Comparison of ENCODE assay signal across 9 mouse cellular contexts in genomic region chr7:62382391-62382790, GRCm38 (mm10). TPM values are rescaled to one million over a fixed set of nuclear protein-coding genes. Genes with fewer than 3 reads are reported as not detected.
DNase-seq lines count a peak whose midpoint lies in the region; ATAC-seq and TF ChIP-seq lines count a peak whose summit lies in the region.
"Had no signal": no experiment of that assay in that cellular context is flagged by ENCODE, and none has a peak within 500 bp of the region (broad histone marks: within the 10 kb centered on the region; RNA-seq: fewer than 3 reads in every experiment).

No protein-coding gene starts in this region.

- no peaks in the 10 kb centered on the region for H3K27me3 ChIP-seq in intestine, postnatal 0 days (replicated peaks; ENCODE audit: control insufficient read depth, insufficient read depth, low read length)
- H3K27me3 ChIP-seq: embryonic facial prominence, embryonic 12.5 days had no signal

- no peak for ATAC-seq in intestine, postnatal 0 days

- no peak overlapping the region for H3K27ac ChIP-seq in intestine, postnatal 0 days (ENCODE audit: low read depth, low read length)
- H3K27ac ChIP-seq: embryonic facial prominence, embryonic 12.5 days had no signal

- H3K9me3 ChIP-seq in intestine, postnatal 0 days (ENCODE audit: control insufficient read depth), result no peaks in the 10 kb centered on the region

- peak; percentile 27 for DNase-seq in kidney, adult 18-20 months
- no peak for DNase-seq in kidney, adult 11 months
- peak; percentile 77 for DNase-seq in NIH3T3 (ENCODE audit: low read depth)
- peak; percentile 76 for DNase-seq in embryo, embryonic 10 days (ENCODE audit: low spot score)
- peak; percentile 31 for DNase-seq in lung, postnatal 36 days
- peak; percentile 6 for DNase-seq in testis, postnatal 14 days (ENCODE audit: low spot score)
- DNase-seq in thymus, postnatal 0 days (ENCODE audit: low spot score), result no peak

- H3K4me2 ChIP-seq in intestine, postnatal 0 days (replicated peaks; ENCODE audit: low read depth), result no peak overlapping the region
- H3K4me2 ChIP-seq: embryonic facial prominence, embryonic 12.5 days had no signal

- peak; percentile 73 for TF ChIP-seq CTCF in intestine, postnatal 0 days (IDR thresholded peaks at IDR 0.05; ENCODE audit: low read depth)

- WGBS in intestine, postnatal 0 days, result 10% methylated on average over 2 of the region's 2 CpGs

- no peaks in the 10 kb centered on the region for H3K4me1 ChIP-seq in intestine, postnatal 0 days (replicated peaks; ENCODE audit: control insufficient read depth, insufficient read depth, low read length)
- H3K4me1 ChIP-seq: embryonic facial prominence, embryonic 12.5 days had no signal

- H3K4me3 ChIP-seq in intestine, postnatal 0 days (ENCODE audit: low read depth, low read length), result no peak overlapping the region
- H3K4me3 ChIP-seq: embryonic facial prominence, embryonic 12.5 days had no signal

- no peak overlapping the region for H3K9ac ChIP-seq in intestine, postnatal 0 days (ENCODE audit: low read depth, low read length)
- H3K9ac ChIP-seq: embryonic facial prominence, embryonic 12.5 days had no signal

- no peaks in the 10 kb centered on the region for H3K36me3 ChIP-seq in intestine, postnatal 0 days (ENCODE audit: control insufficient read depth, insufficient read depth)
- H3K36me3 ChIP-seq: embryonic facial prominence, embryonic 12.5 days had no signal

RNA-seq across cellular contexts. Expression of gene Magel2, which starts 5.6 kb away (rescaled TPM):
- polyA plus RNA-seq in intestine, postnatal 0 days (2015; fragmentation: Nextera tagmentation; extraction: Ambion mirVana), result 0.08 and 0.14 TPM in 2 replicates
- 0.09 and 0.23 TPM in 2 replicates for polyA plus RNA-seq in thymus, postnatal 0 days (2015; fragmentation: Nextera tagmentation; extraction: Ambion mirVana)

RNA-seq across cellular contexts. Expression of gene Ndn, which starts 36.0 kb away (rescaled TPM):
- polyA plus RNA-seq in intestine, postnatal 0 days (2015; fragmentation: Nextera tagmentation; extraction: Ambion mirVana), result 22.9 and 23.7 TPM in 2 replicates
- polyA plus RNA-seq in thymus, postnatal 0 days (2015; fragmentation: Nextera tagmentation; extraction: Ambion mirVana), result 8.8 and 10.7 TPM in 2 replicates

RNA-seq across cellular contexts. Expression of gene Mkrn3, which starts 37.5 kb away (rescaled TPM):
- polyA plus RNA-seq in intestine, postnatal 0 days (2015; fragmentation: Nextera tagmentation; extraction: Ambion mirVana), result 1.6 TPM in 2 replicates
- polyA plus RNA-seq in thymus, postnatal 0 days (2015; fragmentation: Nextera tagmentation; extraction: Ambion mirVana), result 0.98 and 1.1 TPM in 2 replicates

Comparison
In these comparisons a context has a peak if more than half of its experiments do, and no peak if none do; other contexts are left out.
1. DNase-seq: peak in kidney, adult 18-20 months (single experiment), NIH3T3 (single experiment), embryo, embryonic 10 days (single experiment), lung, postnatal 36 days (single experiment) and testis, postnatal 14 days (single experiment); none in kidney, adult 11 months (single experiment) and thymus, postnatal 0 days (single experiment).